Mouse (Mus musculus): ENCODE results near the gene Bcl3.

DNA sequence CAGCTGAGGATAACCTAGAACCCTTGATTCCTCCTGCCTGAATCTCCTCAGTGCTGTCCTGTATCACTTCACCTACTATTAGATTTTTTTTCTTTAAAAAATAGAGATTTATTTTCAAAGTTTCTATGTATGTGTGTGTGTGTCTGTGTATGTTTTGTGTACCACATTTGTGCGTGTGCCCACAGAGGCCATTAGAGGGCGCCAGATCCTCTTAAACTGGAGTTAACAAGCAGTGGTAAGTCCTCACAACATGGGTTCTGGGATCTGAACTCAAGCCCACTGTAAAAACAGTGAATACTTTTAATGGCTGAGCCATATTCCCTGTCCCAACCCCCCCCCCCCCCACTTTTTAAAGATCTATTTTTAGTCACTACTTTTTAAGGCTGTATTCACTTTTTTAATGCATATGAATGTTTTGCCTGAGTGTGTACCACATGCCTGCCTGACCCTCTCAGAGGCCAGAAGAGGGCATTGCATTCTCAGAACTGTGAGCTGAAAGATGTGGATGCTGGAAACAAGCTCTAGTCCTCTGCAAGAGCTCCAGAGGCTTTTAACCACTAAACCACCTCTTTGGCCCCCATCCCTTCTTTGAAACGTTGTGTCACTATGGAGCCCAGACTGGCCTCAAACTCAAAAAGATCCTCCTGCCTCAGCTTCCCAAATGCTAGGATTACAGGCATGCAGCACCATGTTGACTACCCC, 2.1 kb downstream of the Bcl3 start:
- TF ChIP-seq POLR2A (IDR thresholded peaks at IDR 0.05; ENCODE audit: low read depth, low read length) (no peak), CTCF (IDR thresholded peaks at IDR 0.05; ENCODE audit: extremely low read depth, insufficient read length, insufficient replicate concordance, low read depth, low read length) (no peak)

Data from small intestine, adult 2 months (tissue).